Mouse (Mus musculus): Measurements from ENCODE around the gene Fgf11. TPM values are rescaled to one million over a fixed set of nuclear protein-coding genes. Genes with fewer than 3 reads are reported as not detected.

The Fgf11 gene
- polyA plus RNA-seq, 1 experiment from 2014 or later: 1.3 TPM

- no peak for ATAC-seq (ENCODE audit: borderline replicate concordance, extremely low read depth, low FRiP score, low TSS enrichment)
- Histone ChIP-seq H3K4me2 (no peak overlapping the region), H3K9me3 (no peaks in the 10 kb centered on the region), H3K9ac (no peak overlapping the region), H3K4me3 (no peak overlapping the region), H3K36me3 (no peaks in the 10 kb centered on the region), H3K4me1 (peaks cover 33% of the 10 kb centered on the region), H3K27ac (no peak overlapping the region), H3K27me3 (no peaks in the 10 kb centered on the region)
- WGBS: 92% methylated on average over 7 of the region's 7 CpGs
These were observed 40.8 kb downstream of the Fgf11 start for GRCm38 (mm10) chr11:69760901-69761200.

- Histone ChIP-seq H3K4me1 (peaks cover 36% of the 10 kb centered on the region), H3K9me3 (no peaks in the 10 kb centered on the region), H3K27ac (peak overlapping the region; percentile 99), H3K36me3 (no peaks in the 10 kb centered on the region), H3K9ac (0 out of 2 replicates have a peak overlapping the region, but pooled peaks have one; percentile 4), H3K4me3 (no peak overlapping the region), H3K4me2 (peak overlapping the region; percentile 81), H3K27me3 (no peaks in the 10 kb centered on the region)
- WGBS: 81% methylated on average over 14 of the region's 14 CpGs
- no peak for ATAC-seq (ENCODE audit: borderline replicate concordance, extremely low read depth, low FRiP score, low TSS enrichment)
These were observed 41.3 kb downstream of the Fgf11 start for GRCm38 (mm10) chr11:69760160-69760900.

- no peaks in the 10 kb centered on the region for H3K9me3 ChIP-seq
- no peaks in the 10 kb centered on the region for H3K36me3 ChIP-seq
- peak; percentile 89 for ATAC-seq (ENCODE audit: borderline replicate concordance, extremely low read depth, low FRiP score, low TSS enrichment)
- H3K27ac ChIP-seq: peak overlapping the region; percentile 99
- H3K27me3 ChIP-seq: no peaks in the 10 kb centered on the region
- peak overlapping the region; percentile 81 for H3K4me2 ChIP-seq
- H3K4me1 ChIP-seq: peaks cover 39% of the 10 kb centered on the region
- H3K4me3 ChIP-seq: peak overlapping the region; percentile 46
- under 1% methylated on average over 37 of the region's 37 CpGs for WGBS
- peak overlapping the region; percentile 60 for H3K9ac ChIP-seq
These were observed 42.5 kb downstream of the Fgf11 start for GRCm38 (mm10) chr11:69758971-69759721.

GRCm38 (mm10) chr11:69758478-69758970 is 43.1 kb downstream of the Fgf11 start, which contains the start of gene Polr2a:
Polr2a (minus strand) TSS chr11:69758637.
- Histone ChIP-seq H3K9ac (peak within 1 kb of the TSS; percentile 66), H3K4me1 (peaks cover 43% of the 10 kb centered on the region), H3K9me3 (no peaks in the 10 kb centered on the region), H3K27me3 (no peaks in the 10 kb centered on the region), H3K4me3 (peak within 1 kb of the TSS; percentile 46), H3K27ac (peak within 1 kb of the TSS; percentile 99), H3K36me3 (no peaks in the 10 kb centered on the region), H3K4me2 (peak within 1 kb of the TSS; percentile 81)
- under 1% methylated on average over 36 of the region's 36 CpGs for whole genome bisulfite sequencing
- ATAC-seq (ENCODE audit: borderline replicate concordance, extremely low read depth, low FRiP score, low TSS enrichment): peak; percentile 97

GRCm38 (mm10) chr11:69758090-69758456 is 43.6 kb downstream of the Fgf11 start:
- H3K27me3 ChIP-seq: no peaks in the 10 kb centered on the region
- under 1% methylated on average over 26 of the region's 26 CpGs for WGBS
- H3K4me2 ChIP-seq: peak overlapping the region; percentile 81
- ATAC-seq (ENCODE audit: borderline replicate concordance, extremely low read depth, low FRiP score, low TSS enrichment): peak; percentile 90
- H3K36me3 ChIP-seq: no peaks in the 10 kb centered on the region
- no peaks in the 10 kb centered on the region for H3K9me3 ChIP-seq
- H3K27ac ChIP-seq: peak overlapping the region; percentile 99
- H3K4me3 ChIP-seq: peak overlapping the region; percentile 46
- peaks cover 45% of the 10 kb centered on the region for H3K4me1 ChIP-seq
- H3K9ac ChIP-seq: peak overlapping the region; percentile 66

- H3K9ac ChIP-seq: peak overlapping the region; percentile 66
- peak overlapping the region; percentile 46 for H3K4me3 ChIP-seq
- ATAC-seq (ENCODE audit: borderline replicate concordance, extremely low read depth, low FRiP score, low TSS enrichment): no peak
- no peaks in the 10 kb centered on the region for H3K27me3 ChIP-seq
- no peaks in the 10 kb centered on the region for H3K9me3 ChIP-seq
- peaks cover 50% of the 10 kb centered on the region for H3K4me1 ChIP-seq
- H3K4me2 ChIP-seq: peak overlapping the region; percentile 81
- H3K27ac ChIP-seq: peak overlapping the region; percentile 99; the same call in 1 of the 2 replicates
- H3K36me3 ChIP-seq: no peaks in the 10 kb centered on the region
- WGBS: 31% methylated on average over 9 of the region's 9 CpGs
These were observed 44.2 kb downstream of the Fgf11 start for GRCm38 (mm10) chr11:69757303-69758089.

GRCm38 (mm10) chr11:69754701-69755100 is 47.0 kb downstream of the Fgf11 start:
- no peak overlapping the region for H3K27ac ChIP-seq
- H3K36me3 ChIP-seq: no peaks in the 10 kb centered on the region
- no peaks in the 10 kb centered on the region for H3K27me3 ChIP-seq
- H3K4me3 ChIP-seq: no peak overlapping the region
- H3K9ac ChIP-seq: no peak overlapping the region
- no peak for ATAC-seq (ENCODE audit: borderline replicate concordance, extremely low read depth, low FRiP score, low TSS enrichment)
- no peaks in the 10 kb centered on the region for H3K9me3 ChIP-seq
- H3K4me2 ChIP-seq: no peak overlapping the region
- WGBS: 50% methylated on average over 3 of the region's 3 CpGs
- peaks cover 39% of the 10 kb centered on the region for H3K4me1 ChIP-seq

GRCm38 (mm10) chr11:69754233-69754632 is 47.4 kb downstream of the Fgf11 start:
- H3K4me1 ChIP-seq: peaks cover 36% of the 10 kb centered on the region
- 86% methylated on average over 5 of the region's 5 CpGs for WGBS
- H3K9me3 ChIP-seq: no peaks in the 10 kb centered on the region
- no peak overlapping the region for H3K9ac ChIP-seq
- no peak overlapping the region for H3K27ac ChIP-seq
- H3K4me2 ChIP-seq: no peak overlapping the region
- no peaks in the 10 kb centered on the region for H3K27me3 ChIP-seq
- H3K36me3 ChIP-seq: no peaks in the 10 kb centered on the region
- ATAC-seq (ENCODE audit: borderline replicate concordance, extremely low read depth, low FRiP score, low TSS enrichment): no peak
- no peak overlapping the region for H3K4me3 ChIP-seq

GRCm38 (mm10) chr11:69752686-69753085 is 49.0 kb downstream of the Fgf11 start:
- Histone ChIP-seq H3K4me3 (no peak overlapping the region), H3K9me3 (no peaks in the 10 kb centered on the region), H3K4me1 (peaks cover 36% of the 10 kb centered on the region), H3K27ac (no peak overlapping the region), H3K4me2 (no peak overlapping the region), H3K27me3 (no peaks in the 10 kb centered on the region), H3K9ac (no peak overlapping the region), H3K36me3 (peaks cover 4% of the 10 kb centered on the region)
- no peak for ATAC-seq (ENCODE audit: borderline replicate concordance, extremely low read depth, low FRiP score, low TSS enrichment)

GRCm38 (mm10) chr11:69751635-69752034 is 50.0 kb downstream of the Fgf11 start:
- Histone ChIP-seq H3K4me1 (peaks cover 29% of the 10 kb centered on the region), H3K4me3 (no peak overlapping the region), H3K27me3 (no peaks in the 10 kb centered on the region), H3K9me3 (no peaks in the 10 kb centered on the region), H3K4me2 (no peak overlapping the region), H3K27ac (no peak overlapping the region), H3K36me3 (peaks cover 13% of the 10 kb centered on the region), H3K9ac (no peak overlapping the region)
- 53% methylated on average over 3 of the region's 3 CpGs for WGBS
- ATAC-seq (ENCODE audit: borderline replicate concordance, extremely low read depth, low FRiP score, low TSS enrichment): no peak
